Mouse (Mus musculus): ENCODE results near the gene Jph3. TPM values are rescaled to one million over a fixed set of nuclear protein-coding genes. Genes with fewer than 3 reads are reported as not detected.

Gene Jph3
- polyA plus RNA-seq, 1 experiment from 2014 or later = 106 TPM

DNA sequence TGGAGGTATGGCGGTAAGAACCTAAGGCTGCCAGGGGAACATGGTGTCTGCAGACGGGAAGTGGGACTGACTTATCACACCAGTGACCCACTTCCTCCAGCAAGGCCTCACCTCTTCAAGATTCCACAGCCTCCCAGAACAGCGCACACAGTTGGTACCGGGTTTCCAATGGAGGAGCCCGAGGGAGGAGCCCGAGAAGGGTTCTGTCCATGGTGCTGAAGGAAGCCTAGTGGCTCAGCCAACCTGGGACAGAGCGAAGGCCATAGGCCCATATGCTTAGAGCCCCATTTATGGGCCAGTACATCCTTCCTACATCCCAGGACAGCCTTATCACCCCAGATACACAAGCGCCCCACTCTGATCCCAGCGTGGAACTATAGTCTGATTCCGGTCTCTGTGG lies 32.1 kb downstream of the Jph3 start:
- no peak overlapping the region for H3K4me2 ChIP-seq (ENCODE audit: low read length)
- no peaks in the 10 kb centered on the region for H3K9me3 ChIP-seq (replicated peaks; ENCODE audit: control insufficient read depth, low read length, poor library complexity, severe bottlenecking)
- H3K36me3 ChIP-seq (ENCODE audit: control insufficient read depth, insufficient read depth, low read length) = no peaks in the 10 kb centered on the region; the same call in 1 of the 2 replicates
- H3K27ac ChIP-seq (ENCODE audit: low read length) = no peak overlapping the region
- no peak for ATAC-seq
- H3K4me3 ChIP-seq (ENCODE audit: low read depth, low read length) = no peak overlapping the region
- H3K27me3 ChIP-seq (ENCODE audit: control insufficient read depth, insufficient read depth, low read depth, low read length) = no peaks in the 10 kb centered on the region
- WGBS = 34% methylated on average over 10 of the region's 10 CpGs
- peaks cover 6% of the 10 kb centered on the region; the same call in 1 of the 2 replicates for H3K4me1 ChIP-seq (ENCODE audit: control insufficient read depth, insufficient read depth, low read length)
- H3K9ac ChIP-seq (ENCODE audit: low read depth, low read length) = no peak overlapping the region

DNA sequence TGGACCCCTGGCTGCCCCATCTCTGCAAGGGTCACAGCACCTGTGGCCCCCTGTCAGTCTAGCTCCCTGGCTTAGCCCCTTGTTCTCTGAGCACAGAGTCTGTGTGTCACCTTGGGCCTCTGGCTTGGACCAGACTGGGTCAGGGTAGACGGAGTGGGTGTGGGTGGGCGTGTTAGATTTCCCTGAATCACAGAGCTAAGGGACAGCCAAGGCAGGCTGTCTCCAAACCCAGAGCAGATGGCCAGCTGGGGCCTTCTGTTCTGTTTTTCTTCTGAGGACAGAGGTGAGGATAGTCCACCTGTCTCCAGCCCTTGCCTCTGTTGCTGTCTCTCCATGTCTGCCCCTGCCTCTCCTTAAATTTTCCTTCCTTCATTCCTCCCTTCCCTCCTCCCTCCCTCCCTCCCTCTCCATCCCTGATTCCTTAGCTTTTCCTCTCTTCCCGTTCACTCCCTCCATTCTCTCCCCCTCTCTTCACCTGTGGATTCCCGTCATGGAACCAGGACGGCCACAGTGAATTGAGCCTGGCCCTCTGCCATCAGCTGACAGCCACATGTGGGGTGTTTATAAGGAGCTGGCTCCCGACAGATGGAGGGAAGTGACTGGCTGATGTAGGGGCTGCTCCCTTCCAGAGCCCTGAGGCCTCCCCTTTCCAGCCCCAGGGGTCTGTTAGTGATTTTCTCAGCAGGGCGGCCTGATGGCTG lies 33.7 kb downstream of the Jph3 start:
- WGBS = 44% methylated on average over 7 of the region's 7 CpGs
- H3K4me1 ChIP-seq (ENCODE audit: control insufficient read depth, insufficient read depth, low read length) = peaks cover 6% of the 10 kb centered on the region; the same call in 1 of the 2 replicates
- H3K4me3 ChIP-seq (ENCODE audit: low read depth, low read length) = no peak overlapping the region
- no peaks in the 10 kb centered on the region; the same call in 1 of the 2 replicates for H3K36me3 ChIP-seq (ENCODE audit: control insufficient read depth, insufficient read depth, low read length)
- H3K27ac ChIP-seq (ENCODE audit: low read length) = no peak overlapping the region
- no peak overlapping the region for H3K4me2 ChIP-seq (ENCODE audit: low read length)
- no peak overlapping the region for H3K9ac ChIP-seq (ENCODE audit: low read depth, low read length)
- no peak for ATAC-seq
- H3K9me3 ChIP-seq (replicated peaks; ENCODE audit: control insufficient read depth, low read length, poor library complexity, severe bottlenecking) = no peaks in the 10 kb centered on the region
- no peaks in the 10 kb centered on the region for H3K27me3 ChIP-seq (ENCODE audit: control insufficient read depth, insufficient read depth, low read depth, low read length)

DNA sequence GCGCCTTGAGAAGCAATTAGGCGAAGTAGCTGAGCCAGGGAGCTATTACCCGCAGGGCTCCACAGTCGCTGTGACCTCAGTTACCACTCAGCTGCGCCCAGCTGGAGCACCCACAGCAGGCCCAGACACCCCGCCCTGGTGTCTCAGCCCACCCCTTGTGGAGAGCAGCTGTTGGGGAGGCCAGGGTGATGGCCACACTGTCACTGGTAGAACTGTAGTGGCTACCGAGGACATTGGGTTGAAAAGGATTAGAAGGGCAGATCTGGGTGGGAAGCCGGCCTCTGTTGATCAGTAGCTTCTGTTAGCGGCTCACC lies 34.2 kb downstream of the Jph3 start:
- Histone ChIP-seq H3K36me3 (ENCODE audit: control insufficient read depth, insufficient read depth, low read length) (no peaks in the 10 kb centered on the region; the same call in 1 of the 2 replicates), H3K4me3 (ENCODE audit: low read depth, low read length) (no peak overlapping the region), H3K27ac (ENCODE audit: low read length) (no peak overlapping the region), H3K27me3 (ENCODE audit: control insufficient read depth, insufficient read depth, low read depth, low read length) (no peaks in the 10 kb centered on the region), H3K4me1 (ENCODE audit: control insufficient read depth, insufficient read depth, low read length) (peaks cover 6% of the 10 kb centered on the region; the same call in 1 of the 2 replicates), H3K9ac (ENCODE audit: low read depth, low read length) (no peak overlapping the region), H3K9me3 (replicated peaks; ENCODE audit: control insufficient read depth, low read length, poor library complexity, severe bottlenecking) (no peaks in the 10 kb centered on the region), H3K4me2 (ENCODE audit: low read length) (no peak overlapping the region)
- WGBS = 53% methylated on average over 9 of the region's 9 CpGs
- ATAC-seq = no peak

- Histone ChIP-seq H3K27me3 (ENCODE audit: control insufficient read depth, insufficient read depth, low read depth, low read length) (no peaks in the 10 kb centered on the region), H3K4me1 (ENCODE audit: control insufficient read depth, insufficient read depth, low read length) (peaks cover 6% of the 10 kb centered on the region; the same call in 1 of the 2 replicates), H3K4me2 (ENCODE audit: low read length) (no peak overlapping the region), H3K9me3 (replicated peaks; ENCODE audit: control insufficient read depth, low read length, poor library complexity, severe bottlenecking) (no peaks in the 10 kb centered on the region), H3K27ac (ENCODE audit: low read length) (no peak overlapping the region), H3K36me3 (ENCODE audit: control insufficient read depth, insufficient read depth, low read length) (no peaks in the 10 kb centered on the region; the same call in 1 of the 2 replicates), H3K4me3 (ENCODE audit: low read depth, low read length) (no peak overlapping the region), H3K9ac (ENCODE audit: low read depth, low read length) (no peak overlapping the region)
- no peak for ATAC-seq
- WGBS = 76% methylated on average over 7 of the region's 7 CpGs
Measured at GRCm38 (mm10) chr8:121765594-121766138, 36.2 kb downstream of the Jph3 start.

DNA sequence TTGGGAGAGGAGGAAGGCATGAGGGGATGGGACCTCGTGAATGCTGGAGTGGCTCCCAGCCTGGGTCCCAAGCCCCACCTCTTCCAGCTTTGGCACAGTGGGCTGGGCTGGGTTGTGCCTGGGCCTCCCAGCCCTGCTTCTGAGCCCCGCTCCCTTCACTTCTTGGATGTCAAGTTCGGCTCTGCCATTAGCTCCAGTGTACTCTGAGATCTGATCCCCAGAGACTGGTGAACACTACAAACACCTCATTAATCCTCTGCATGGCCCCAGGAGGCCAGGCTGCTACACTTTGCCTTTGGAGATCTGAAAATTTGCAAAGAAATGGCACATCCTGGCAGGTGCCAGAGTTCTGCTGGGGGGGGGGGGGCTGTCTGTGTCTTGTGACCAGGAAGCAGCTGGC lies 39.7 kb downstream of the Jph3 start:
- no peak for ATAC-seq
- Histone ChIP-seq H3K27ac (ENCODE audit: low read length) (no peak overlapping the region), H3K9me3 (replicated peaks; ENCODE audit: control insufficient read depth, low read length, poor library complexity, severe bottlenecking) (no peaks in the 10 kb centered on the region), H3K36me3 (ENCODE audit: control insufficient read depth, insufficient read depth, low read length) (no peaks in the 10 kb centered on the region), H3K4me2 (ENCODE audit: low read length) (no peak overlapping the region), H3K4me1 (ENCODE audit: control insufficient read depth, insufficient read depth, low read length) (peaks cover 13% of the 10 kb centered on the region), H3K9ac (ENCODE audit: low read depth, low read length) (no peak overlapping the region), H3K27me3 (ENCODE audit: control insufficient read depth, insufficient read depth, low read depth, low read length) (no peaks in the 10 kb centered on the region), H3K4me3 (ENCODE audit: low read depth, low read length) (no peak overlapping the region)
- 55% methylated on average over 3 of the region's 3 CpGs for WGBS

DNA sequence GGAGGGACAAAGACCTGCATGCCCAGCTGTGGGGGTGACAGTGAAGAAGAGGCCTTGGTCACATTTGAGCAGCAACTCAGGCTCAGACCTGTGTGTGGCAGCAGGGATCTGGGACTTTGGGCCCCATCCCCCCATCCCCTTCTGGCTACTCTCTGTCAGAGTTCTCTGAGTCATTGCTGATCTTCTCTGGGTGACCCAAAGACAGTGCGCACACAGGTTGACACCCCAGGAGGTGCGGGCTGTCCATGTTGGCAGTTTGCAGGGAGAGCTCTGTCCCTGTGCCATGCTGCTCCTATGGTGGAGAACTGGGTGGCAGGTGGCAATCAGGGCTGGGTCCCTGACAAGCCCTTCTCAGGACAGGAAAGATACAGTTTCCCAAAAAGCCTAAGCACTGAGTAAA lies 40.2 kb downstream of the Jph3 start:
- ATAC-seq = no peak
- Histone ChIP-seq H3K9me3 (replicated peaks; ENCODE audit: control insufficient read depth, low read length, poor library complexity, severe bottlenecking) (no peaks in the 10 kb centered on the region), H3K36me3 (ENCODE audit: control insufficient read depth, insufficient read depth, low read length) (no peaks in the 10 kb centered on the region), H3K4me2 (ENCODE audit: low read length) (no peak overlapping the region), H3K9ac (ENCODE audit: low read depth, low read length) (no peak overlapping the region), H3K4me3 (ENCODE audit: low read depth, low read length) (no peak overlapping the region), H3K4me1 (ENCODE audit: control insufficient read depth, insufficient read depth, low read length) (peaks cover 13% of the 10 kb centered on the region), H3K27ac (ENCODE audit: low read length) (no peak overlapping the region), H3K27me3 (ENCODE audit: control insufficient read depth, insufficient read depth, low read depth, low read length) (no peaks in the 10 kb centered on the region)
- 91% methylated on average over 2 of the region's 2 CpGs for WGBS

DNA sequence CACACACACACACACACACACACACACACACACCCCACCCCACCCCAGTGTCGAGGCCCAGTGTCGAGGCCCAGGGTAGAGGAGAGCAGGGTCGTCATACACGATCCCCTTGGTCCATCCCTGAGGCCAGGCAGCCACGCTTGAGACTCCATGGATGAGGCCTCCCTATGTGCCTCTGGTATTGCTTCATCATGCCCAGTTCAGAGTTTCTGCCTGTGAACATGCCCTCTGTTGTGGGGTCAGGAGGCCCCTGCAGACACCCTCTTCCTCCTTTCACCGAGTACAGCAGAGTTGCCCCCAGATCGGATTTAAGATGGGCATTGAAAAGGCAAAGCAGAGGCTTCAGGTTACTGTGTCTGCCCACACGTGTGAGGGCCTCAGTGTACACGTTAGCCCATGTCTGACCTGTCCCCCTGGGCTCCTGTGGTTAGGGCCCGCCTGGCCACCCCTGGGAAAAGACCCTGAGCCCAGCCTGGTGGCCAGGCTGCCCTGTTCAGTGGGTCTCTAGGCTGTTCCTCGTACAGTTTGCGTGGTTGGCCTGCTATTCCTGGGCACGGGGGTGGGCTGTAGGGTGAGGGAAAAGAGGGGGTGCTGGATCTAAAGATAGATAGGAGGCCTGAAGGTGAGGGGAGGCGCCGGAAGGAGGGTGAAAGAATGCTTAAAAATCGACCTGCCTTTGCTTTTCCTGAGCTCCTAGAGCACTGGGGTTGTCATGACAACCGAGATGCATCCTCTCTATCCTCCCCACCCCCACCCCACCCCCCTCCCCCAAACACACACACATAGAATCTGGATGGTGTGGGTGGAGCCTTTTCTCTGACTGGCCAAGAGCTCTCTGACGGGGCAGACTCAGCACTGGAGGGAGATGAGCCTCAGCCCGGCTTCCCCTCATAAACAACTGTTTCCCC lies 41.7 kb downstream of the Jph3 start:
- H3K4me1 ChIP-seq (ENCODE audit: control insufficient read depth, insufficient read depth, low read length) = peaks cover 13% of the 10 kb centered on the region
- H3K9ac ChIP-seq (ENCODE audit: low read depth, low read length) = peak overlapping the region; percentile 8
- peak overlapping the region; percentile 65 for H3K27ac ChIP-seq (ENCODE audit: low read length)
- WGBS = 16% methylated on average over 19 of the region's 19 CpGs
- H3K27me3 ChIP-seq (ENCODE audit: control insufficient read depth, insufficient read depth, low read depth, low read length) = no peaks in the 10 kb centered on the region
- no peak overlapping the region for H3K4me3 ChIP-seq (ENCODE audit: low read depth, low read length)
- H3K9me3 ChIP-seq (replicated peaks; ENCODE audit: control insufficient read depth, low read length, poor library complexity, severe bottlenecking) = no peaks in the 10 kb centered on the region
- peak; percentile 86 for ATAC-seq
- no peaks in the 10 kb centered on the region for H3K36me3 ChIP-seq (ENCODE audit: control insufficient read depth, insufficient read depth, low read length)
- peak overlapping the region; percentile 33 for H3K4me2 ChIP-seq (ENCODE audit: low read length)

GRCm38 (mm10) chr8:121773876-121774275 lies 44.5 kb downstream of the Jph3 start:
- Histone ChIP-seq H3K4me2 (ENCODE audit: low read length) (no peak overlapping the region), H3K27me3 (ENCODE audit: control insufficient read depth, insufficient read depth, low read depth, low read length) (no peaks in the 10 kb centered on the region), H3K36me3 (ENCODE audit: control insufficient read depth, insufficient read depth, low read length) (no peaks in the 10 kb centered on the region), H3K27ac (ENCODE audit: low read length) (no peak overlapping the region), H3K9ac (ENCODE audit: low read depth, low read length) (no peak overlapping the region), H3K4me1 (ENCODE audit: control insufficient read depth, insufficient read depth, low read length) (peaks cover 13% of the 10 kb centered on the region), H3K4me3 (ENCODE audit: low read depth, low read length) (no peak overlapping the region), H3K9me3 (replicated peaks; ENCODE audit: control insufficient read depth, low read length, poor library complexity, severe bottlenecking) (no peaks in the 10 kb centered on the region)
- 88% methylated on average over 12 of the region's 12 CpGs for WGBS
- no peak for ATAC-seq

DNA sequence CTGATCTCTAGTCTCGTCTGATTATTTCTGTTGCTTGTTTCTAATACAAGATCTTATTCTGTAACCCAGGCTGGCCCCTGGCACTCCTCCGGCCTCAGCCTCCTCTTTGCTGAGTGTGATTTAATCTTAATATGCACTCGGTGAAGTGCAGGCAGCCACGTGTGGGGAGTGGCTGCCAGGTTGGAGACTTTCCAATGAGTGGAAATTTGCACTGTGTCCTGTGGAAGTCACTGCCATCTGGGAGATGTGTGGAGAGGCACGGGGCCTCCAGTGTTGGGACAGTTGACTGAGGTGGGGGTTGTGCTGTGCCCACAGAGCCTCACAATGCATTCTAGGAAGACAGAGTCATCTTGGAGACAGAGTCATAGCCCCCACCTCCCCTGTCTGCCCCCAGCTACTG lies 53.1 kb downstream of the Jph3 start:
- H3K4me1 ChIP-seq (ENCODE audit: control insufficient read depth, insufficient read depth, low read length) = no peaks in the 10 kb centered on the region; the same call in 1 of the 2 replicates
- H3K27me3 ChIP-seq (ENCODE audit: control insufficient read depth, insufficient read depth, low read depth, low read length) = no peaks in the 10 kb centered on the region
- H3K36me3 ChIP-seq (ENCODE audit: control insufficient read depth, insufficient read depth, low read length) = peaks cover 2% of the 10 kb centered on the region; the same call in 1 of the 2 replicates
- H3K9ac ChIP-seq (ENCODE audit: low read depth, low read length) = no peak overlapping the region
- H3K27ac ChIP-seq (ENCODE audit: low read length) = no peak overlapping the region
- H3K9me3 ChIP-seq (replicated peaks; ENCODE audit: control insufficient read depth, low read length, poor library complexity, severe bottlenecking) = no peaks in the 10 kb centered on the region
- no peak for ATAC-seq
- H3K4me3 ChIP-seq (ENCODE audit: low read depth, low read length) = no peak overlapping the region
- WGBS = 77% methylated on average over 5 of the region's 5 CpGs
- no peak overlapping the region for H3K4me2 ChIP-seq (ENCODE audit: low read length)
